Mouse (Mus musculus): ENCODE measurements around the gene Klra2.

GRCm38 (mm10) chr6:131262009-131262408, 14.8 kb upstream of the Klra2 start:
- no peak for TF ChIP-seq POLR2A (IDR thresholded peaks at IDR 0.05; ENCODE audit: control insufficient read depth, extremely low read depth, insufficient read depth, low read length, poor library complexity)
- no peak for TF ChIP-seq CTCF (IDR thresholded peaks at IDR 0.05; ENCODE audit: borderline replicate concordance, control insufficient read depth, extremely low read depth, insufficient read depth, low read length, poor library complexity)

Data from thymus, adult 2 months (tissue).